Mouse (Mus musculus): ENCODE measurements around the gene Mecom.
"Not testable (repeated sequence)": the region's sequence is repeated elsewhere in the genome, so short reads cannot be mapped to it uniquely, and the experiment has no call there.

Mecom gene

GRCm38 (mm10) chr3:30253714-30254113 is 294.1 kb downstream of the Mecom start:
- no peak for DNase-seq (ENCODE audit: low spot score in 2 of 2)

GRCm38 (mm10) chr3:30248656-30249384 is 299.0 kb downstream of the Mecom start:
- DNase-seq (ENCODE audit: low spot score in 2 of 2): no peak

GRCm38 (mm10) chr3:30247256-30247655 is 300.6 kb downstream of the Mecom start:
- no peak for DNase-seq (ENCODE audit: low spot score in 2 of 2)

- DNase-seq (ENCODE audit: low spot score in 2 of 2): no peak
Observed at GRCm38 (mm10) chr3:30246431-30247041, 301.3 kb downstream of the Mecom start.

- DNase-seq (ENCODE audit: low spot score in 2 of 2): no peak
Observed at GRCm38 (mm10) chr3:30245950-30246349, 301.9 kb downstream of the Mecom start.

- DNase-seq (ENCODE audit: low spot score in 2 of 2): no peak
Observed at GRCm38 (mm10) chr3:30244401-30244871, 303.4 kb downstream of the Mecom start.

- DNase-seq (ENCODE audit: low spot score in 2 of 2): no peak
Observed at GRCm38 (mm10) chr3:30243776-30244275, 304.0 kb downstream of the Mecom start.

GRCm38 (mm10) chr3:30239416-30239815 is 308.4 kb downstream of the Mecom start:
- no peak for DNase-seq (ENCODE audit: low spot score in 2 of 2)

- no peak for DNase-seq (ENCODE audit: low spot score in 2 of 2)
Observed at GRCm38 (mm10) chr3:30237493-30237892, 310.3 kb downstream of the Mecom start.

GRCm38 (mm10) chr3:30234018-30234417 is 313.8 kb downstream of the Mecom start:
- DNase-seq (ENCODE audit: low spot score in 2 of 2): no peak

GRCm38 (mm10) chr3:30227964-30228670 is 319.7 kb downstream of the Mecom start:
- DNase-seq (ENCODE audit: low spot score in 2 of 2): no peak

GRCm38 (mm10) chr3:30226928-30227370 is 320.9 kb downstream of the Mecom start:
- DNase-seq (ENCODE audit: low spot score in 2 of 2): no peak

- DNase-seq (ENCODE audit: low spot score in 2 of 2): not testable (repeated sequence)
Observed at GRCm38 (mm10) chr3:30225200-30225599, 322.6 kb downstream of the Mecom start.

- DNase-seq (ENCODE audit: low spot score in 2 of 2): no peak
Observed at GRCm38 (mm10) chr3:30220701-30221412, 327.0 kb downstream of the Mecom start.

- no peak for DNase-seq (ENCODE audit: low spot score in 2 of 2)
Observed at GRCm38 (mm10) chr3:30219891-30220290, 327.9 kb downstream of the Mecom start.

- peak; percentile 5 to 6 for DNase-seq (ENCODE audit: low spot score in 2 of 2)
Observed at GRCm38 (mm10) chr3:30219190-30219884, 328.5 kb downstream of the Mecom start.

GRCm38 (mm10) chr3:30214607-30215006 is 333.2 kb downstream of the Mecom start:
- DNase-seq (ENCODE audit: low spot score in 2 of 2): no peak

- DNase-seq (ENCODE audit: low spot score in 2 of 2): no peak
Observed at GRCm38 (mm10) chr3:30213540-30214170, 334.2 kb downstream of the Mecom start.

GRCm38 (mm10) chr3:30212802-30213201 is 335.0 kb downstream of the Mecom start:
- DNase-seq (ENCODE audit: low spot score in 2 of 2): no peak

GRCm38 (mm10) chr3:30209131-30209530 is 338.7 kb downstream of the Mecom start:
- DNase-seq (ENCODE audit: low spot score in 2 of 2): no peak

GRCm38 (mm10) chr3:30207886-30208285 is 339.9 kb downstream of the Mecom start:
- DNase-seq (ENCODE audit: low spot score in 2 of 2): no peak
